Mouse (Mus musculus) thymus, postnatal 25 days (tissue): ENCODE measurements around the gene Alas2.

Experiments
- DNase-seq: peaks from one replicate; pipeline ENCODE4 v3.0.0; 2022

Gene Alas2

GRCm38 (mm10) chrX:150547239-150547638 lies at the start of gene Alas2:
Gene Alas2, plus strand, starts transcription at chrX:150547375.
- DNase-seq = no peak

GRCm38 (mm10) chrX:150508696-150509095 lies 38.5 kb upstream of the Alas2 start:
- DNase-seq = no peak

- DNase-seq = peak; percentile 2
Measured at GRCm38 (mm10) chrX:150510631-150511030, 36.5 kb upstream of the Alas2 start.

- DNase-seq = no peak
Measured at GRCm38 (mm10) chrX:150511274-150511673, 35.9 kb upstream of the Alas2 start.

- no peak for DNase-seq
Measured at GRCm38 (mm10) chrX:150514127-150514526, 33.0 kb upstream of the Alas2 start.

GRCm38 (mm10) chrX:150516015-150516414 lies 31.2 kb upstream of the Alas2 start:
- no peak for DNase-seq

GRCm38 (mm10) chrX:150516477-150516876 lies 30.7 kb upstream of the Alas2 start:
- DNase-seq = no peak

GRCm38 (mm10) chrX:150540111-150540510 lies 7.1 kb upstream of the Alas2 start:
- no peak for DNase-seq

GRCm38 (mm10) chrX:150541684-150542083 lies 5.5 kb upstream of the Alas2 start:
- no peak for DNase-seq

GRCm38 (mm10) chrX:150549639-150550038 lies 2.5 kb downstream of the Alas2 start:
- no peak for DNase-seq

- no peak for DNase-seq
Measured at GRCm38 (mm10) chrX:150551986-150552385, 4.8 kb downstream of the Alas2 start.

GRCm38 (mm10) chrX:150554032-150554431 lies 6.9 kb downstream of the Alas2 start:
- no peak for DNase-seq

- no peak for DNase-seq
Measured at GRCm38 (mm10) chrX:150564644-150565357, 17.6 kb downstream of the Alas2 start.

- DNase-seq = no peak
Measured at GRCm38 (mm10) chrX:150581921-150582320, 34.7 kb downstream of the Alas2 start.

GRCm38 (mm10) chrX:150585116-150585515 lies 37.9 kb downstream of the Alas2 start:
- DNase-seq = no peak

- DNase-seq = peak; percentile 76
Measured at GRCm38 (mm10) chrX:150588023-150588764, 41.0 kb downstream of the Alas2 start, which contains the start of gene Pfkfb1. Gene Pfkfb1, plus strand, starts transcription at chrX:150588229.

GRCm38 (mm10) chrX:150589696-150590095 lies 42.5 kb downstream of the Alas2 start, which contains the start of gene Apex2:
Gene Apex2, minus strand, starts transcription at chrX:150589868.
- no peak for DNase-seq

- no peak for DNase-seq
Measured at GRCm38 (mm10) chrX:150593266-150594035, 46.3 kb downstream of the Alas2 start.

- DNase-seq = no peak
Measured at GRCm38 (mm10) chrX:150594176-150594575, 47.0 kb downstream of the Alas2 start.

- no peak for DNase-seq
Measured at GRCm38 (mm10) chrX:150595016-150595760, 48.0 kb downstream of the Alas2 start.

GRCm38 (mm10) chrX:150598882-150599281 lies 51.7 kb downstream of the Alas2 start:
- no peak for DNase-seq
